Mouse (Mus musculus): ENCODE results near the gene Ip6k3. TPM values are rescaled to one million over a fixed set of nuclear protein-coding genes. Genes with fewer than 3 reads are reported as not detected.

The Ip6k3 gene
- polyA plus RNA-seq, 1 experiment: not detected

DNA sequence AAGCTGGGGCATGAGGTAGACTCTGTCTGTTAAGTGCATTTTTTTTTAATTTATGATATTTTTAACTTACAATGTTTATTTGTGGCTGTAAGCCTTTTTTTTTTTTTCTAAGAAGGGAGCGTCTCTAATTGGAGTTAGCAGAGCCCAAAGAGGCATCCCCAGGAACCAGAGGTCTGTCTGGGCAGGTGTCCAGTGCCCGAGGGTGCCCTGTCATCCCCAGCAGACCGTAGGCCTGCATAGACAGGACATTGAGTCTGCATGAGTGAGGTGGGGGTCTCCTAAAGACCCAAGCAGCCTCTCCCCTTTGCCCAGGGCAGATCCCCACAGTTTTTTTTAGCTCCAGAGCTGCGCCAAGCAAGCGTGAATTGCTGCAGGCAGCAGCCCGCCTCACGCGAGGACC lies 11.8 kb downstream of the Ip6k3 start:
- no peak overlapping the region for H3K4me3 ChIP-seq (replicated peaks)
- TF ChIP-seq GATA1 (IDR thresholded peaks at IDR 0.05; ENCODE audit: borderline replicate concordance, low read length): no peak
- TF ChIP-seq FLI1 (IDR thresholded peaks at IDR 0.05; ENCODE audit: low read length): no peak
- H3K9me3 ChIP-seq: no peaks in the 10 kb centered on the region
- peaks cover 35% of the 10 kb centered on the region for H3K4me1 ChIP-seq
- H3K36me3 ChIP-seq (replicated peaks; ENCODE audit: low read length): no peaks in the 10 kb centered on the region
- peaks cover 55% of the 10 kb centered on the region for H3K27me3 ChIP-seq (replicated peaks)

DNA sequence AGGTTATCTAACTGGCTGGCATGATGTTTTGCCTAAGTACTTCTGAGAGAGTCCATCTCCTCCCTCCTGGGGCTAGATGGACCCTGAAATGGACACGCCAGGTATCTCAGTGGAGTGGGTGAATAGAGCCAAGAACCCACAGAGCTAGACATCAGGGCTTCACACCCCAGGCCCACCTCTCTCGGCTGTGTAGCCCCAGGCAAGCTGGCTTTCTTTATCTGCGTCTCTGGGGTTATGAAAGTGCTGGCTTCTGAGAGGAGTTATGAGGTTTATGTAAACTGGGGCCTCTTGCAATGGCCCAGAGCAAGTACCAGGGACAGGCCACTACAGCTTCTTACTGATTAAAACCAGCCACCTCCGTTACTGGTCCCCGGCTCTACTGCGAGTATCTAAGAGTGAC lies 12.7 kb downstream of the Ip6k3 start:
- H3K36me3 ChIP-seq (replicated peaks; ENCODE audit: low read length): no peaks in the 10 kb centered on the region
- H3K4me1 ChIP-seq: peaks cover 31% of the 10 kb centered on the region

DNA sequence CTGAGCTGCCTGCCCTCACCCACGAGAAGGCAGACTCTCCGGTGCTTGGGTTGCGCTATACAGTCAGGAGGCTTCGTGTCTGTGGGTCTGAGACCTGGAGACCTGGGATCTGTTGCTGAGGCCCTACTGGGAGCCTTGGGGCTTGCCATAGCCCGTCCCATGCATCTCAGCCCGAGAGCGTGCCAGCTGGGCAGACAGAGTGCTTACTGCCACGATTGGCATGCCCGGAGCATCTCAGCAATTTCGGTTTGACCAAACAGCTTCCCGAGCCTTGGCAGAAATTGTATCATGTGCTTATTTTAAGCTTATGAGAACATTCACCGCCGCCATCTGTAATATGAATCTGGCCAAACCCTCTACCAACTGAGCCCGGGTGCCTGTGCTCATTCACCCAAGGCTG lies 13.3 kb downstream of the Ip6k3 start:
- Histone ChIP-seq H3K36me3 (replicated peaks; ENCODE audit: low read length) (no peaks in the 10 kb centered on the region), H3K9me3 (no peaks in the 10 kb centered on the region), H3K27me3 (replicated peaks) (peaks cover 55% of the 10 kb centered on the region), H3K4me1 (peaks cover 33% of the 10 kb centered on the region), H3K4me3 (replicated peaks) (no peak overlapping the region)
- no peak for TF ChIP-seq FLI1 (IDR thresholded peaks at IDR 0.05; ENCODE audit: low read length)
- no peak for TF ChIP-seq GATA1 (IDR thresholded peaks at IDR 0.05; ENCODE audit: borderline replicate concordance, low read length)

More for the DNA sequence above, 12.7 kb downstream of the Ip6k3 start:
- H3K9me3 ChIP-seq: no peaks in the 10 kb centered on the region
- peaks cover 53% of the 10 kb centered on the region for H3K27me3 ChIP-seq (replicated peaks)
- H3K4me3 ChIP-seq (replicated peaks): no peak overlapping the region
- TF ChIP-seq GATA1 (IDR thresholded peaks at IDR 0.05; ENCODE audit: borderline replicate concordance, low read length) (no peak), FLI1 (IDR thresholded peaks at IDR 0.05; ENCODE audit: low read length) (no peak)

DNA sequence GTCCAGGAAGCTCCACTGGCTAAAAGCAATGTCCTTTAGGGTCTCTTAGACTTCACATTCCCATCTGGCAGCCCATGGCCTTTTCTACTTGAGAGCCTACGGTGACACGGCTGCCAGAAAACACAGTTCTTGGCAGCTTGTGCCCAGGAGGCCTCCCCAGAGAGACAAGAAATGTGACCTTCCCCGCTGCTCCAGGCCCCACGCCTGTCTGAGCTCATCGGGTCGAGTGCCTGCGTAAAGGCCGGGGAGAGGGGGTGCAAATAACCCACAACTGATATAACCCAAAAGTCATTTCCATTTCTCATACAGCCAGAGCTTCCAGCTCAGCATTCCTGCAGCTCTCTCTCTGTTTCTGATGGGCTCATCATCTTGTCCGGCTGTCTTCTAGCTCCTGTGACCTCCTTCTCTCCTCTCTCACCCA lies 13.8 kb downstream of the Ip6k3 start:
- Histone ChIP-seq H3K4me1 (peaks cover 31% of the 10 kb centered on the region), H3K36me3 (replicated peaks; ENCODE audit: low read length) (no peaks in the 10 kb centered on the region), H3K27me3 (replicated peaks) (peaks cover 52% of the 10 kb centered on the region), H3K4me3 (replicated peaks) (no peak overlapping the region), H3K9me3 (no peaks in the 10 kb centered on the region)
- TF ChIP-seq GATA1 (IDR thresholded peaks at IDR 0.05; ENCODE audit: borderline replicate concordance, low read length) (no peak), FLI1 (IDR thresholded peaks at IDR 0.05; ENCODE audit: low read length) (no peak)

DNA sequence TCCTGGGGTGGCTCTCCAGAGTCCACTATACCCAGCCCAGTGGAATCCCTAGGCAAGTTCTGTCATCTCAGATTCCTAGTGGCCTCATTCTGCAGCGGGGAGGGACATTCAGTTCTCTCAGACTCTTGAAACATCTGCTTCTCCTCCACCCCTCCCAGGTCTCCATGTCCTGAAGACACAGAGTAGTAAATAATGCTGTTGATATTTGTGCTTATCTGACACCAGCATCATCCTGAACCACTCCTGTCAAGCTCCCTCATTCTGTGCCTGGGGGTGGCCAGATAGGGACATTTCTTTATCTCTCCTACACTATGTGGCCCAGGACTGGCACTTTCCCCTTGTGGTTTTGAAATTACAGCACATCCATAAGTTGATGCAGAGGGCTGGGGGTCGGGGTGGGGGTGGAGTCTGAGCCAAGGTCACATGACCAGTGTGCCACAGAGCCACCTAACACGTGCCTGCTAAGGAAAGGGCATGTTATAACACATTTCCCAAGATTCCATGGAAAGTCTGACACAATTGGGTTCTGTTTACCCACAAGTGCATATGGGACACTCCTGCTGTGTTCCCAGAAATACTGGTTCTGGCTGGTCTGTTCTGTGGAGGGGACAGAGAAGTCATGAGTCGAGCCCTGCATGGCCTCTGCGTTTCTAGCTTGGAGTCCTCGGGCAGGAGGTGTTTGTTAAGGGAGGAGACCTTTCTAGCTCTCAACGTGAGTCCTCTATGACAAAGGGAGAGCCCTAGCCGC lies 14.4 kb downstream of the Ip6k3 start:
- Histone ChIP-seq H3K9me3 (no peaks in the 10 kb centered on the region), H3K4me3 (replicated peaks) (no peak overlapping the region), H3K4me1 (peaks cover 31% of the 10 kb centered on the region), H3K36me3 (replicated peaks; ENCODE audit: low read length) (no peaks in the 10 kb centered on the region), H3K27me3 (replicated peaks) (peaks cover 49% of the 10 kb centered on the region)
- TF ChIP-seq GATA1 (IDR thresholded peaks at IDR 0.05; ENCODE audit: borderline replicate concordance, low read length) (no peak), FLI1 (IDR thresholded peaks at IDR 0.05; ENCODE audit: low read length) (no peak)

DNA sequence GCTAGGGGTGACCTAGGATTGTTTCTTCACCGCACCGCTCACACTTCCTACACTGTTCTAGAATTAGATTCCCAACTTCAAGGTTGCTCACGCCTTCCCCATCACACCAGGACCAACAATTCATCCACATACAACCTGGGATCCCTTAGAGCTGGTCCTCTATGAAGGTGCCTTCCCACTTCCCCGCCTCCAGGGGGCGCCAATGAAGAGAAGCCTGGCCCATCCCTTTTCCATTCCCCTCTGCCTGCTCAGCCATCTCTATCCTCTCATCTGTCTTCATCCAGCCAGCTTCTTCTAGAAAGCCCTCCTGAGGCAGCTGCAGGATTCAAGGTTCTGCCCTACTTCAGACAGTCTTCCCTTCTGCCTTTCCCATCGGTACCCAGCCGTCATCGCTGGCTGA lies 16.2 kb downstream of the Ip6k3 start:
- Histone ChIP-seq H3K9me3 (no peaks in the 10 kb centered on the region), H3K36me3 (replicated peaks; ENCODE audit: low read length) (no peaks in the 10 kb centered on the region), H3K27me3 (replicated peaks) (peaks cover 41% of the 10 kb centered on the region), H3K4me3 (replicated peaks) (no peak overlapping the region), H3K4me1 (peaks cover 31% of the 10 kb centered on the region)
- TF ChIP-seq GATA1 (IDR thresholded peaks at IDR 0.05; ENCODE audit: borderline replicate concordance, low read length) (no peak), FLI1 (IDR thresholded peaks at IDR 0.05; ENCODE audit: low read length) (no peak)

DNA sequence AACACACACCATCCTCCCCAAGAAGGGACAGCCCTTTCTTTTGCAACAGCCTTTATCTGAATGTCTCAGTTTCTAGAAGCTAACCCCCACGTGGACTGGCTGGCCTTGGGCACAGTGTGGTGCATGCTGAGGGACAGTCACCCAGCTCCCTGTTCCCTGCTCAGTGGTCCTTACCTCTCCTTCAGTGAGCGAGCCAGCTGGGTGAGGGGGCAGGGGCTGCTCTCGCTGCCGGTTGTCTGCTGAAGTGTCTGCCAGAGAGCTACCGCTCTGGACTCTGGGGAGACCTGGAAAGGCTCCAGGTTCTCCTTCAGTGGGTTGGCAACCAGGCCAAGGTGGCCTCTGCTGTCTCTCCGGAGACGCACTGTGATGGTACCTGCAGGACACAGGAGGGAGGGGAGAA lies 16.7 kb downstream of the Ip6k3 start:
- TF ChIP-seq GATA1 (IDR thresholded peaks at IDR 0.05; ENCODE audit: borderline replicate concordance, low read length) (no peak), FLI1 (IDR thresholded peaks at IDR 0.05; ENCODE audit: low read length) (no peak)
- no peaks in the 10 kb centered on the region for H3K36me3 ChIP-seq (replicated peaks; ENCODE audit: low read length)

DNA sequence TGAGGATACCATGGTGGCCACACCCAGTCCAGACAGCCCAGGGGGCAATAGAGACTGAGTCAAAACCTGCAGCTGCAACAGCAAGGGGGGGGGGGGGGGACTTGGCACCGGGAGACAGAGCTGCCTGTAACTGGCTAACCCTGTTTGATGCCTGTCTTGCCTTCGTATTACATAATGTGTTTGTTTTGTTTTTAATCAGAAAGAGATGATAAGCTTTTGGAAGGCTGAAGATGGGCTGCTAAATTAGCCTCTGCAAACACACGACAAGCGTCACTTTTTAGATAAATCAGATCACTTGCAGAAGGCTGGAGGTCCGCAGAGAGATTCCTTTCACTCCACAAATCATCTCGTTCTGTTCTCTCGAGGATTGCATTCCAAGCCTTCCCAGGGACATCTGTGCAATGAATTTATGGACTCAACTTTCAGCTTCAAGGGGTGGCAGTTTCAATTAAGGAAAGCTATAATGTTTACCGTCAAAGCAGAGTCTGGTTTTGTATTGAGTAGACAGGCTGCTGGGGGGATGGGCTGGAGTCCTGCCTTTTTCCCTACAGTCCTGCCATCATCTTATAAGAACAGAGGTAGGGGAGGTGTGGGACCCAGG lies 21.2 kb downstream of the Ip6k3 start:
- no peaks in the 10 kb centered on the region for H3K9me3 ChIP-seq
- H3K4me1 ChIP-seq: peaks cover 16% of the 10 kb centered on the region
- no peak overlapping the region for H3K4me3 ChIP-seq (replicated peaks)
- TF ChIP-seq GATA1 (IDR thresholded peaks at IDR 0.05; ENCODE audit: borderline replicate concordance, low read length) (no peak), FLI1 (IDR thresholded peaks at IDR 0.05; ENCODE audit: low read length) (no peak)
- peaks cover 64% of the 10 kb centered on the region for H3K27me3 ChIP-seq (replicated peaks)
- no peaks in the 10 kb centered on the region for H3K36me3 ChIP-seq (replicated peaks; ENCODE audit: low read length)

More for the DNA sequence above, 16.7 kb downstream of the Ip6k3 start:
- H3K4me1 ChIP-seq: peaks cover 31% of the 10 kb centered on the region
- H3K9me3 ChIP-seq: no peaks in the 10 kb centered on the region
- no peak overlapping the region for H3K4me3 ChIP-seq (replicated peaks)
- peaks cover 46% of the 10 kb centered on the region for H3K27me3 ChIP-seq (replicated peaks)

DNA sequence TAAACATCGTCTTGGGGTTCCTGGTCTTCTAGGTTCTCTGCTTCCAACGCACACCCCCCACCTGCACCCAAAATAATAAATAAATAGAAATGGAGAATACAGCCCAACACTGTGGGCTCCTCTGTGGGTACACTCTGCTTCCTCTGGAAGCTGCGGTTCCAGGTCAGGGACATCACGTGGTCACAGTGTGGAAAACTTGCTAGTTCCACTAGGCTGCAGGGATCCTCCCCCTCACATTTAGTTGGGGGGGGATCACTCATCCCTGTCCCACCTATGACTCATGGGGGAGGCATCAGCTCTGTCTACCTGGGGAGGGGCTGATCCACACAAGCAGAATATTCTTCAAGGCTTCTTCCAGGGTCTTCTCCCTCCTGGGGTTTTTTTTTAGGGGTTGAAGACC lies 23.4 kb downstream of the Ip6k3 start:
- no peaks in the 10 kb centered on the region for H3K9me3 ChIP-seq
- peaks cover 13% of the 10 kb centered on the region for H3K4me1 ChIP-seq
- no peaks in the 10 kb centered on the region for H3K36me3 ChIP-seq (replicated peaks; ENCODE audit: low read length)
- peaks cover 63% of the 10 kb centered on the region for H3K27me3 ChIP-seq (replicated peaks)
- TF ChIP-seq GATA1 (IDR thresholded peaks at IDR 0.05; ENCODE audit: borderline replicate concordance, low read length): no peak
- TF ChIP-seq FLI1 (IDR thresholded peaks at IDR 0.05; ENCODE audit: low read length): no peak
- no peak overlapping the region for H3K4me3 ChIP-seq (replicated peaks)

DNA sequence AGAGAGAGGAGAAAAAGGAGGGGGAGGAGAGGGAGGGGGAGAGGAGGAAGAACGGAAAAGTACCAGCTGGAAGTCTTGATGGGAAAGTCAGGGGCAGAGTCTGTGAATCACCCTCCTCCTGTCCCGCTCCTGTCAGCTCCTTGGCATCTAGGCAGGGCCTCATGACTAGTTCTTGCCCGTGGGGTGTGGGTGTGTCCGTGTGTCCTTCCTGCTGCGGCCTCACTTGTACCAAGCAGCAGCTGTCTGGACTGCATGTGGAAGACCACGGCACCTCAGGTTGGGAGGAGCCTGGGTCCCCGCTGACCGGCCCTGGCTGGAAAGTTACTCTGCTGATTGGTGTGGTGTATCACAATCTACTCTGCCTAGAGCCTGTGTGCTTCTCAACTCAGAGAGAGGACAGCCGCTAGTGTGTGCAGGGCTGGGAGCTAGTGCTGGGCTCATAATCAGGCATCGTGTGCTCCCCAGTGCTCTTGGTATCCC lies 25.6 kb downstream of the Ip6k3 start:
- H3K4me3 ChIP-seq (replicated peaks): no peak overlapping the region
- peaks cover 69% of the 10 kb centered on the region for H3K27me3 ChIP-seq (replicated peaks)
- H3K4me1 ChIP-seq: peaks cover 13% of the 10 kb centered on the region
- H3K9me3 ChIP-seq: no peaks in the 10 kb centered on the region
- TF ChIP-seq GATA1 (IDR thresholded peaks at IDR 0.05; ENCODE audit: borderline replicate concordance, low read length) (no peak), FLI1 (IDR thresholded peaks at IDR 0.05; ENCODE audit: low read length) (no peak)
- no peaks in the 10 kb centered on the region for H3K36me3 ChIP-seq (replicated peaks; ENCODE audit: low read length)
